Mouse (Mus musculus) forebrain, embryonic 16.5 days (tissue): ENCODE measurements at regions not wholly inside any gene's neighbourhood (a gene's known extent, or its start where the extent isn't known, plus 50 kb on each side); places are given as distances from the start of the nearest gene placed in this dataset.

Experiments
- ATAC-seq: fragments of 200-750 bp; cut with Nextera tagmentation; 2 replicates; pipeline ENCODE4 v1.8.0; 2017; ENCODE audit warnings: mild to moderate bottlenecking, moderate library complexity
- H3K27ac ChIP-seq: fragments of 300-500 bp; sonication (generic); 2 replicates; pipeline ENCODE4 v1.5.1; 2014; ENCODE audit warnings: low read length, control low read depth
- H3K27me3 ChIP-seq: fragments of 300-500 bp; sonication (generic); replicated peaks from 2 replicates; pipeline ENCODE4 v1.6.1; 2014; ENCODE audit warnings: low read length; ENCODE audit not compliant: control insufficient read depth, insufficient read depth
- H3K36me3 ChIP-seq: fragments of 300-500 bp; sonication (generic); 2 replicates; pipeline ENCODE4 v1.6.1; 2014; ENCODE audit not compliant: control insufficient read depth, insufficient read depth
- H3K4me1 ChIP-seq: fragments of 300-500 bp; sonication (generic); replicated peaks from 2 replicates; pipeline ENCODE4 v1.6.1; 2014; ENCODE audit warnings: low read length; ENCODE audit not compliant: control insufficient read depth, insufficient read depth
- H3K4me2 ChIP-seq: fragments of 300-500 bp; sonication (generic); 2 replicates; pipeline ENCODE4 v1.6.1; 2014; ENCODE audit warnings: mild to moderate bottlenecking, low read length, control low read depth
- H3K4me3 ChIP-seq: fragments of 300-500 bp; sonication (generic); replicated peaks from 2 replicates; pipeline ENCODE4 v1.5.1; 2014; ENCODE audit warnings: mild to moderate bottlenecking, low read length, control low read depth
- H3K9ac ChIP-seq: fragments of 300-500 bp; sonication (generic); replicated peaks from 2 replicates; pipeline ENCODE4 v1.6.1; 2014; ENCODE audit warnings: low read depth, low read length, control low read depth
- H3K9me3 ChIP-seq: fragments of 300-500 bp; sonication (generic); 2 replicates; pipeline ENCODE4 v1.6.1; 2016; ENCODE audit warnings: low read length; ENCODE audit not compliant: control insufficient read depth
- WGBS: fragments of 180-500 bp; shearing (Covaris S2); extraction: QIAGEN DNeasy Blood & Tissue Kit; methylation state at CpG from one replicate; pipeline ENCODE4 v1.1.7; 2014; 5-methylcytosine and 5-hydroxymethylcytosine counted together

- Histone ChIP-seq H3K27me3 (no peaks in the 10 kb centered on the region), H3K9me3 (no peaks in the 10 kb centered on the region), H3K4me1 (no peaks in the 10 kb centered on the region), H3K9ac (no peak overlapping the region), H3K36me3 (no peaks in the 10 kb centered on the region), H3K4me3 (no peak overlapping the region), H3K27ac (no peak overlapping the region), H3K4me2 (no peak overlapping the region)
- no peak for ATAC-seq
- 99% methylated on average over 5 of the region's 5 CpGs for WGBS
Measured at GRCm38 (mm10) chr13:102113941-102114340, 345.9 kb upstream of the Pik3r1 start.

- no peak for ATAC-seq
- Histone ChIP-seq H3K4me1 (no peaks in the 10 kb centered on the region), H3K4me3 (no peak overlapping the region), H3K36me3 (no peaks in the 10 kb centered on the region), H3K9ac (no peak overlapping the region), H3K27ac (no peak overlapping the region), H3K4me2 (no peak overlapping the region), H3K27me3 (no peaks in the 10 kb centered on the region), H3K9me3 (no peaks in the 10 kb centered on the region)
- WGBS: 93% methylated on average over 6 of the region's 6 CpGs
Measured at GRCm38 (mm10) chr13:102122341-102122740, 354.3 kb upstream of the Pik3r1 start.

- Histone ChIP-seq H3K4me2 (no peak overlapping the region), H3K9me3 (no peaks in the 10 kb centered on the region), H3K9ac (no peak overlapping the region), H3K27me3 (no peaks in the 10 kb centered on the region), H3K4me1 (peaks cover 4% of the 10 kb centered on the region), H3K27ac (no peak overlapping the region), H3K4me3 (no peak overlapping the region), H3K36me3 (no peaks in the 10 kb centered on the region)
- 80% methylated on average over 4 of the region's 4 CpGs for WGBS
- no peak for ATAC-seq
Measured at GRCm38 (mm10) chr13:102127933-102128430, 360.0 kb upstream of the Pik3r1 start.

GRCm38 (mm10) chr13:102131459-102131858, 363.4 kb upstream of the Pik3r1 start:
- H3K9ac ChIP-seq: no peak overlapping the region

DNA sequence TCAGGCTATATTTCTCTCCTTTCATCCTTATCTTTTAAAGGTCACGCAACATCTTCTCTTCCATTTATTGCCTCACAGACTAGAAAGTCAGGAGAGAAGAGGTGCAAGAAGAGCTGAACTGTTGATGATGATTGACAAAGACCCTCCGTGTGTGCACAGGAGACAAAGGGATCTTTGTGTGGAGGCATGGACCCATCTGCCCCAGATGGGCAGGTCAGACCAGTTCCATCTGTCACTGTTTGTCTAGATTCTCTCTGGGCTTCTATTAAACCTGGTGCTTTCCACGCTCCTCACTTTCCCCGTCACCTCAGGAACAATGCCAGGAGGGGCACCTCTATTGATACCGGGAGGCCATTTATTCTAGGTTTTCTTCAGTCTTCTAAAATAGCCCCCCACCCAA, 364.1 kb upstream of the Pik3r1 start:
- H3K4me3 ChIP-seq: no peak overlapping the region
- ATAC-seq: no peak
- WGBS: 74% methylated on average over 5 of the region's 5 CpGs
- H3K36me3 ChIP-seq: no peaks in the 10 kb centered on the region
- H3K4me1 ChIP-seq: peaks cover 4% of the 10 kb centered on the region
- H3K9ac ChIP-seq: no peak overlapping the region
- H3K9me3 ChIP-seq: no peaks in the 10 kb centered on the region
- no peaks in the 10 kb centered on the region for H3K27me3 ChIP-seq
- no peak overlapping the region for H3K4me2 ChIP-seq
- no peak overlapping the region for H3K27ac ChIP-seq

More at GRCm38 (mm10) chr13:102131459-102131858, 363.4 kb upstream of the Pik3r1 start:
- Histone ChIP-seq H3K27ac (no peak overlapping the region), H3K4me1 (peaks cover 4% of the 10 kb centered on the region), H3K36me3 (no peaks in the 10 kb centered on the region), H3K27me3 (no peaks in the 10 kb centered on the region), H3K4me3 (no peak overlapping the region), H3K9me3 (no peaks in the 10 kb centered on the region), H3K4me2 (no peak overlapping the region)
- WGBS: 75% methylated on average over 2 of the region's 2 CpGs
- peak; percentile 50; the same call in 1 of the 2 replicates for ATAC-seq

DNA sequence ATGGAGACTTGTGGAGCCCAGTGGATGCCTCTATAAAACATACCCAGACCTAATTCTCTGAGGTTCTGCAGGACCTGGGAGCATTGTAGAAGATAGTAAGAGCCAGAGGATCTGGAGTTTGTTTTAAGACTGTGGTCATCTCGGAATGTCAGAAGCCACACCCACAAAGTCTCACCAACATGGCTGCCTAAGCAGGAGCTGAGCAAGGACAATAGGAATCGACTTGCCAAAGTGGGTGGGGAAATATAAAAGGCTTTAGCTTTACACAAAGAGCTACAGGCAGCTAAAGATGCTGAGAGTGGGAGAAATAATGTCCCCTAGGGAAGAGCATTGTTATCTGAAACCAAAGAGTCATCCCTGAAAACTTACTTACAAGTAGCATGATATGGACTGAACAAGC, 364.7 kb upstream of the Pik3r1 start:
- Histone ChIP-seq H3K4me1 (peaks cover 4% of the 10 kb centered on the region), H3K9me3 (no peaks in the 10 kb centered on the region), H3K36me3 (no peaks in the 10 kb centered on the region), H3K4me2 (no peak overlapping the region), H3K27me3 (no peaks in the 10 kb centered on the region), H3K27ac (no peak overlapping the region), H3K9ac (no peak overlapping the region), H3K4me3 (no peak overlapping the region)
- ATAC-seq: no peak
- 64% methylated on average over 2 of the region's 2 CpGs for WGBS

GRCm38 (mm10) chr13:102135210-102135609, 367.2 kb upstream of the Pik3r1 start:
- Histone ChIP-seq H3K36me3 (no peaks in the 10 kb centered on the region), H3K4me3 (no peak overlapping the region), H3K27me3 (no peaks in the 10 kb centered on the region), H3K4me1 (peaks cover 4% of the 10 kb centered on the region), H3K27ac (no peak overlapping the region), H3K4me2 (no peak overlapping the region), H3K9me3 (no peaks in the 10 kb centered on the region), H3K9ac (no peak overlapping the region)
- ATAC-seq: no peak

DNA sequence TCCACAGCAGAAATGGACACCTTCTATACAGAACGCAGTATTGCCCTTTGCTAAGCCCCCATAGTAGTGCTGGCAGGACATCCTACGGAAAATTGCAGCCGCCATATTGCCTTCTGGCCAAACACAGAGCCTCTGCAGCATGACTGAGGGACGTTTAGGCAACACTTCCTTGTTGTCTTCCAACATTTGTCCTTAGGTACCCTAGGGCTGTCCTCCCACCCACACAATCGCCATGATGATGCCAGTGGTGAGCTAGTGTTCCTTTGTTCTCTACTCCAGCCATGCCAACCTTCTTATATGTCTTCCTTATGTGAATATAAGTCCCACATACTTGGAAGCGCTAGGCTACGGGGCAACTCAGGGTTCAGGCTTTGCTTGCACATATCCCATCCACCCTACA, 375.0 kb upstream of the Pik3r1 start:
- no peaks in the 10 kb centered on the region for H3K4me1 ChIP-seq
- no peaks in the 10 kb centered on the region for H3K9me3 ChIP-seq
- H3K4me3 ChIP-seq: no peak overlapping the region
- no peak overlapping the region for H3K4me2 ChIP-seq
- no peak overlapping the region for H3K27ac ChIP-seq
- no peak overlapping the region for H3K9ac ChIP-seq
- no peak for ATAC-seq
- WGBS: 95% methylated on average over 7 of the region's 7 CpGs
- no peaks in the 10 kb centered on the region for H3K36me3 ChIP-seq
- no peaks in the 10 kb centered on the region for H3K27me3 ChIP-seq

GRCm38 (mm10) chr13:102143848-102144247, 375.8 kb upstream of the Pik3r1 start:
- Histone ChIP-seq H3K9me3 (no peaks in the 10 kb centered on the region), H3K9ac (no peak overlapping the region), H3K27ac (no peak overlapping the region), H3K4me1 (no peaks in the 10 kb centered on the region), H3K4me2 (no peak overlapping the region), H3K36me3 (no peaks in the 10 kb centered on the region), H3K4me3 (no peak overlapping the region), H3K27me3 (no peaks in the 10 kb centered on the region)
- ATAC-seq: no peak
- 84% methylated on average over 2 of the region's 2 CpGs for WGBS

- Histone ChIP-seq H3K27me3 (no peaks in the 10 kb centered on the region), H3K9ac (no peak overlapping the region), H3K4me2 (no peak overlapping the region), H3K4me3 (no peak overlapping the region), H3K36me3 (no peaks in the 10 kb centered on the region), H3K27ac (no peak overlapping the region), H3K4me1 (no peaks in the 10 kb centered on the region), H3K9me3 (no peaks in the 10 kb centered on the region)
- 87% methylated on average over 2 of the region's 2 CpGs for WGBS
- no peak for ATAC-seq
Measured at GRCm38 (mm10) chr13:102148039-102148438, 380.0 kb upstream of the Pik3r1 start.
